Mouse (Mus musculus): ENCODE data around the gene Kif13a.

Gene Kif13a

GRCm38 (mm10) chr13:46880736-46881135, 48.9 kb downstream of the Kif13a start:
- DNase-seq = no peak

- no peak for DNase-seq
Measured at GRCm38 (mm10) chr13:46880243-46880642, 49.4 kb downstream of the Kif13a start.

- no peak for DNase-seq
Measured at GRCm38 (mm10) chr13:46877049-46877448, 52.6 kb downstream of the Kif13a start.

- no peak for DNase-seq
Measured at GRCm38 (mm10) chr13:46875377-46875776, 54.3 kb downstream of the Kif13a start.

- no peak for DNase-seq
Measured at GRCm38 (mm10) chr13:46872732-46873131, 56.9 kb downstream of the Kif13a start.

- peak; percentile 11 for DNase-seq
Measured at GRCm38 (mm10) chr13:46872194-46872593, 57.5 kb downstream of the Kif13a start.

GRCm38 (mm10) chr13:46869464-46869863, 60.2 kb downstream of the Kif13a start:
- DNase-seq = no peak

- no peak for DNase-seq
Measured at GRCm38 (mm10) chr13:46863169-46863748, 66.4 kb downstream of the Kif13a start.

- no peak for DNase-seq
Measured at GRCm38 (mm10) chr13:46859876-46860275, 69.8 kb downstream of the Kif13a start.

GRCm38 (mm10) chr13:46859173-46859572, 70.5 kb downstream of the Kif13a start:
- DNase-seq = no peak

- no peak for DNase-seq
Measured at GRCm38 (mm10) chr13:46858835-46859152, 70.9 kb downstream of the Kif13a start.

- no peak for DNase-seq
Measured at GRCm38 (mm10) chr13:46858143-46858834, 71.4 kb downstream of the Kif13a start.

- no peak for DNase-seq
Measured at GRCm38 (mm10) chr13:46854456-46854855, 75.2 kb downstream of the Kif13a start.

- no peak for DNase-seq
Measured at GRCm38 (mm10) chr13:46852470-46852869, 77.2 kb downstream of the Kif13a start.

GRCm38 (mm10) chr13:46845456-46845855, 84.2 kb downstream of the Kif13a start:
- no peak for DNase-seq

- no peak for DNase-seq
Measured at GRCm38 (mm10) chr13:46844561-46845235, 85.0 kb downstream of the Kif13a start.

GRCm38 (mm10) chr13:46843646-46844045, 86.0 kb downstream of the Kif13a start:
- DNase-seq = no peak

GRCm38 (mm10) chr13:46842185-46842584, 87.5 kb downstream of the Kif13a start:
- DNase-seq = no peak

- no peak for DNase-seq
Measured at GRCm38 (mm10) chr13:46841668-46842067, 88.0 kb downstream of the Kif13a start.

- DNase-seq = no peak
Measured at GRCm38 (mm10) chr13:46840676-46841075, 89.0 kb downstream of the Kif13a start.

- DNase-seq = no peak
Measured at GRCm38 (mm10) chr13:46839236-46839635, 90.4 kb downstream of the Kif13a start.

GRCm38 (mm10) chr13:46838551-46838950, 91.1 kb downstream of the Kif13a start:
- DNase-seq = no peak

- DNase-seq = no peak
Measured at GRCm38 (mm10) chr13:46835351-46835750, 94.3 kb downstream of the Kif13a start.

- no peak for DNase-seq
Measured at GRCm38 (mm10) chr13:46834805-46835204, 94.9 kb downstream of the Kif13a start.

Measured in kidney, adult 18-20 months (tissue).